Mouse (Mus musculus): Measurements from ENCODE around the gene Gse1.

DNA sequence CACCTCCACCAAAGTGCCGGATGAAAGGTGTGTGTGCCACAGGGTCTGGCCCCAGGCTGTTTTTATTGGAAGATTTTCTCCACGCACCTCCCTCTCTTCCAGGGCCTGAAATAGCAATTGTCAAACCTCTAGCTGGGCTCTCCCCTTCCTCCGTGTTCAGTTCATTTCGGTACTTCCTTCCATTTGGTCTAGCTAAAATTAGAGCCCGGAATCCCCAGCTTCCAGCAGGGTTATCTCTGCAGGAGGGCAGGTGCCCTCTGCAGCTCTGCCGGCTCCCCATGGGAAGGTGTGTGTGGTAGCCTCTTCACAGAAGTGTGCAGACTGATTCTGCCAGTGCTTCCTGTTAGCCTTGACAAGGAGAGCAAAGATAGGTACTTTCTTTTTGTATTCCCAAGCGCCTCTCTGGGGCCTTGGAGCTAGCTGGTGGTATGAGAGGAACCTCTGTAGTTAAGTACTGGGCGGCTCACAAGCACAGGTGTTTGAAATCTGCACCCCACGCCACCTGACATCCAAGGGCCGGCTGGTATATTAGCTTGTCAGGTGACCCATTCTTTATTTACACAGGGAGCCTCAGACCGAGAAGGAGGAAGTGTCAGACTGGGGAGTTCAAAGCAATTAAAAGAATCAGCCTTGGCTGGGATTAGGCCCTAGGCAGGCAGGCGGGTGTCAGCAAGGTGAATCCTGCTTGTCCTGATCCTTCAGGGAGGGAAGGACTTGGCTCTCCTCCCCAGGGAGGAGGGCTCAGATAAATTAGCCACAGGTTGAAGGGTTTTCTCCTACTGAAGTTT, 262.3 kb downstream of the Gse1 start:
- no peak for TF ChIP-seq POLR2A (IDR thresholded peaks at IDR 0.05; ENCODE audit: borderline replicate concordance, control insufficient read depth, low read depth, low read length)
- no peak for TF ChIP-seq CTCF (IDR thresholded peaks at IDR 0.05; ENCODE audit: control insufficient read depth, insufficient read depth, low read length)
